Mouse (Mus musculus): Measurements from ENCODE around the gene Evi5.

Gene Evi5

GRCm38 (mm10) chr5:107736171-107736570 is 138.7 kb downstream of the Evi5 start:
- peak; percentile 72 for DNase-seq

GRCm38 (mm10) chr5:107731844-107732243 is 143.1 kb downstream of the Evi5 start:
- DNase-seq, result no peak

GRCm38 (mm10) chr5:107731408-107731807 is 143.5 kb downstream of the Evi5 start:
- DNase-seq, result no peak

- DNase-seq, result peak; percentile 73
Observed at GRCm38 (mm10) chr5:107727007-107727402, 147.9 kb downstream of the Evi5 start.

GRCm38 (mm10) chr5:107726281-107727006 is 148.5 kb downstream of the Evi5 start:
- peak; percentile 86 for DNase-seq

- peak; percentile 90 for DNase-seq
Observed at GRCm38 (mm10) chr5:107725435-107726261, 149.3 kb downstream of the Evi5 start, which contains the start of gene Gfi1. Gfi1 (minus strand) TSS chr5:107726036.

GRCm38 (mm10) chr5:107724661-107725434 is 150.1 kb downstream of the Evi5 start:
- peak; percentile 84 for DNase-seq

GRCm38 (mm10) chr5:107723541-107724511 is 151.1 kb downstream of the Evi5 start:
- DNase-seq, result peak; percentile 74

GRCm38 (mm10) chr5:107722661-107723532 is 152.0 kb downstream of the Evi5 start:
- DNase-seq, result peak; percentile 69

- peak; percentile 34 for DNase-seq
Observed at GRCm38 (mm10) chr5:107721638-107722011, 153.3 kb downstream of the Evi5 start.

- peak; percentile 82 for DNase-seq
Observed at GRCm38 (mm10) chr5:107720991-107721637, 153.8 kb downstream of the Evi5 start.

GRCm38 (mm10) chr5:107720511-107720910 is 154.4 kb downstream of the Evi5 start:
- DNase-seq, result peak; percentile 52

GRCm38 (mm10) chr5:107719786-107720185 is 155.1 kb downstream of the Evi5 start:
- DNase-seq, result peak; percentile 48

- DNase-seq, result peak; percentile 41
Observed at GRCm38 (mm10) chr5:107719209-107719608, 155.7 kb downstream of the Evi5 start.

- DNase-seq, result peak; percentile 64
Observed at GRCm38 (mm10) chr5:107717871-107718361, 157.0 kb downstream of the Evi5 start.

- DNase-seq, result no peak
Observed at GRCm38 (mm10) chr5:107711689-107712088, 163.2 kb downstream of the Evi5 start.

GRCm38 (mm10) chr5:107708124-107708797 is 166.6 kb downstream of the Evi5 start:
- peak; percentile 41 for DNase-seq

GRCm38 (mm10) chr5:107706262-107706661 is 168.6 kb downstream of the Evi5 start:
- DNase-seq, result peak; percentile 43

- DNase-seq, result peak; percentile 61
Observed at GRCm38 (mm10) chr5:107705756-107706155, 169.2 kb downstream of the Evi5 start.
